Mouse (Mus musculus) frontal cortex, postnatal 25 days (tissue): Measurements from ENCODE around the gene Crnkl1.
"Not testable (repeated sequence)": the region's sequence is repeated elsewhere in the genome, so short reads cannot be mapped to it uniquely, and the experiment has no call there.

Source experiments
- DNase-seq, 2 experiments: peaks; one replicate each; pipeline ENCODE4 v3.0.0; 2022; ENCODE audit warnings: low spot score in 2 of 2

The Crnkl1 gene

DNA sequence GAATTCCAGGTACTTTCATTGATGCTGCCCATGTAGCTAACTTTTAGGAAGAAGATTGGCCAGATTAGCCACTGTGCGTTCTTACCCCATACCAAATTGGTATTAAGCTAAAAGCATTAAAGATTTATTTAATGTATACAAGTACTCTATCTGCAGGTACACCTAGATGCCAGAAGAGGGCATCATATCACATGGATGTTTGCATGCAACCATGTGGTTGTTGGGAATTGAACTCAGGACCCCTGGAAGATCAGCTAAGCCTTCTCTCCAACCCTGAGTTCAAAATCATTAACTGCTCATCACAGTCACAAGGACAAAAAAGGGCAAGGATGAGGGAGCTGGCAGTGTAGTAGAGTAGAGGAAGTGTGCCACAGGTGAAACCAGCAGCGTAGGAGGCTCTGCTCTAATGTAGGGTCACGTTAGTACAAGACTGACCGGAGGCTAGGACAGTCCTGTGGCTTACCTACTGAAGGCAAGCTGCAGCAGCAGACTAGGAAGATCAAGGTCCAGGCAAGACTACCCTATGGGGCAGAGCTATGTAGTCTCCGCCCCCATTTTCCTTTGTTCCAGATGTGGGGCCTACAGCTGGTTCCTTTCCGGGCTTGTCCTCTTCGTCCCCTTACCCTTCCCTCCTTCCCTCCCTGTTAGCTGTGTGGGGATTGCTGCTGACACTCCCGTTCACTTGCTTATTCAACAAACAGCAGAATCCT is 13.7 kb downstream of the Crnkl1 start:
- no peak for DNase-seq

DNA sequence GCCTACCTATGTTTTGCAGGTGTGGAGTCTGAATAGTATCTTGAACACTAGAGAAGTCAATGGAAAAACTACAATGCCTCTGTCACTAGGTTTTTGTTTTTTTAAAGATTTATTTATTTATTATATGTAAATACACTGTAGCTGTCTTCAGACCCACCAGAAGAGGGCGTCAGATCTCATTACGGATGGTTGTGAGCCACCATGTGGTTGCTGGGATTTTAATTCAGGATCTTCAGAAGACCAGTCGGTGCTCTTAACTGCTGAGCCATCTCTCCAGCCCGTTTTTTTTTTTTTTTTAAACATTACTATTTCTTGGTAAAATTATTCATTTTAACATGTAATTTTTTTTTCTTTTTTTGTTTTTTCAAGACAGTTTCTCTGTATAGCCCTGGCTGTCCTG is 28.9 kb downstream of the Crnkl1 start:
- not testable (repeated sequence) for DNase-seq

DNA sequence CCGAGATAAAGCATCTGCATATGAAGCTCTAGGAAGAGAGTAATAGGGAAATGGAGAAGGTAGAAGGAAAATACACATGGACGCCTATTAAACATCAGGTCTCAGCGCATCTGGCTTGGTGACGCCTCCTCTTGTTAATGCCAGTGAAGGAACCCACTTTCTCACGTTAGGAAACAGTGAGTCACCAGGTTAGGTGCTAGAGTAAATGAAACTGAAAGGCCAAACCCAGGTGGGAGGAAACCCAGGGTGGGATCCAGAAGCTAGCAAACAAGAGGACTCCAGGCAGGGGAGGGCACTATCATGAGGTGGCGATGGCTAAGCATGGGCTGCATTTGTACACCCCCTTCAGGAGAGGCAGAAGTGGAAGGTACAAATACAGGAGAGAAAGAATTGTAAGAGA is 29.7 kb downstream of the Crnkl1 start:
- no peak for DNase-seq

DNA sequence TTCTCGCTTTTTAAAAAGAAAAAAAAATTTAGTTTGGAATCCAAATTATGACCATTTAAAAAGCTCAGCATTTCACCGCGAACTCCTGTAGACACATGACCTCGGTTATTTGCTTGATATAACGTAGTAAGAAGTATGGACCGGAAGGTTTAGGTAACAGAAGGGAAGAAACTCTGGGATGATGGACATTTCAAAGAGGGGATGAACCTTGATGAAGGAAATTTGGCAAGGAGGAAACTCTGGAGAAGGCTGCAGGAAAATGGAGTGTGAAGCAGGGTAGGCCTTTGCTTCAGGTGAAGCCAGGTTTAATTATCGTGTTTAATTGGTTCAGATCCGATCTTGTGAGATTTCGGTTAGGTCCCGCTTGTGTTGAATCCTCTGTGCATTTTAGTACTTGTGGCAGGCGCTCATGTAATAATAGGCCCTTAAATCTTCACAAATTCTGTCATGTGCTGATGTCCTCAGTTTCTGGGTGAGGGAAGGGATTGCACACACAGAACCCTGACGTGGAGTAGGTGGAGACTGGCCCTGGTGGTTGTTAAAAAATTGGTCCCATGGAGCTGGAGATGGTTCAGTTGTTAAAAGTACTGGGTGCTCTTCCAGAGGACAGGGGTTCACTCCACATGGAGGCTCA is 30.7 kb downstream of the Crnkl1 start:
- no peak for DNase-seq

DNA sequence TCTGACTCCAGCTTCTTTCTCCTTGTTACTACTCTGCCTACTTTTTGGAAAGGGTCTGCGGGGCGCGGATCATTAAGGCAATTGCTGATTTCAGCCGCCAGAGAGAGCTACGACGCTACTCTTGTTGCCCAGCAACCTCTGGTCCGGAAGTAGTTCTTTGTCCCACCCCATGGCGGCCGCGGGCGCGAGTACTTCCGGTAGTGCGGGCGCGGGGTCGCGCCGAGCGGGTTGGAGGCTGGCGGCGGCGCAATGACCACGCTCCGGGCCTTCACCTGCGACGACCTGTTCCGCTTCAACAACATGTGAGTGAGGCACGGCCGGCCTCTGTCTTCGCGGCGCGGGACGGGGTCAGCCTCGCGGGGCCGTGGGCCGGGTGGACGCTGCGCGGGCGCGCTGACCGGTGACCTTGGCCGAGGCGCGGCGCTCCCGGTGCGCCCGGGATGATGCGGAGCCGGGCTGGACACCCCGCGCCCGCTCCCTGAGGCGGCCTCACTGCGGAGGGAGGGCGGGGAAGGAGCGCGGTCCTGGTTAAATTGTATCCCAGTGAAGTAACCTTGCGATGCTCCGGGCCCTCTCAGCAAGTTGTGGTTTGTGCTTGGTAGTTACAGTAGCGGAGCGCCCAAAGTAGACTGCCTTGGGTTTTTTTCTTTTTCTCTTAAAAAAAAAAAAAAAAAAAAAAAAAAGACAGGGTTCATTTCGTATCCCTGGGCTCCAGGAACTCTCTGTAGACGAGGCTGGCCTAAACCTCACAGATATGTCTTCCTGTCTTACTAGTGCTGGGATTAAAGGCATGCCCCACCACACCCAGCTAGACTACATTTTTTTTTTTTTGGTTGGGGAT is 31.5 kb downstream of the Crnkl1 start:
- DNase-seq: peak; percentile 83 to 88

DNA sequence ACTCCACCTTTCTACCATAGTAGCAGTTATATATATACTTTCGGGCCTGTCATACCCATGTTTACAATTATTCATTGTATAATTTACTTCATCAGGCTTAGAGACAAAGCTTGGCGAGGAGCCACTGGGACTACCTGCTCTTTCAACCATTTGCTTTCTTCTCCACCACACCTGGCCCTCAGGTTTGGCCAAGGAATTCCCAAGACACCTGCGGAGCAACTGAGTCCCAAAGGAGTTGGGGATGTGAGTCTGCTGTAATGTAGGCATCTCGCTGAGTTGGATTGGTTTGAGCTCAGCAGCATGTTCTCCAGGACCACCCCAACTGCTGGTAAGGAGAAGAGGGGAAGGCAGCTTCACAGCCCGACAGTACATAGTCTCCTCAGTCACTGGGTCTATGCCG is 33.0 kb downstream of the Crnkl1 start, which contains the start of gene Naa20:
Naa20 (plus strand) TSS at position 239 of the 400 bp plus-strand sequence.
- no peak for DNase-seq

DNA sequence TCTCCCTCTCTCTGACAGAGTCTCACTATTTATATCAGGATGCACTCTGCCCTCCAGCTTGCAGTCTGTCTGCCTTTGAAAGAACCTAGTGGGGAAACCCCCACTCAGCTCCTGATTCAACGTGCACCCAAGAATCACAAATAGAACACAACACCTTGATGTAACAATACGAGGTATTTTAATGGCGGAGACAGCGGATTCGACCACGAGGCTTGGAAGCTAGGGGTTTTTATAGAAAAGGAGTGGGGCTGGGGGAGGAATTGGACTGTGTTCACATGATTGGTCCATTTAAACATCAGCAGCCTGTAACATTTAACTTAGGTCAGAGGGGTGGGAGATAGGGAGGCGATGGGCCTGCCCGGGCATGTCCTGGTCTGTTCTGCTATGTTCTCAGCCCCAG is 34.5 kb downstream of the Crnkl1 start:
- DNase-seq: not testable (repeated sequence)

DNA sequence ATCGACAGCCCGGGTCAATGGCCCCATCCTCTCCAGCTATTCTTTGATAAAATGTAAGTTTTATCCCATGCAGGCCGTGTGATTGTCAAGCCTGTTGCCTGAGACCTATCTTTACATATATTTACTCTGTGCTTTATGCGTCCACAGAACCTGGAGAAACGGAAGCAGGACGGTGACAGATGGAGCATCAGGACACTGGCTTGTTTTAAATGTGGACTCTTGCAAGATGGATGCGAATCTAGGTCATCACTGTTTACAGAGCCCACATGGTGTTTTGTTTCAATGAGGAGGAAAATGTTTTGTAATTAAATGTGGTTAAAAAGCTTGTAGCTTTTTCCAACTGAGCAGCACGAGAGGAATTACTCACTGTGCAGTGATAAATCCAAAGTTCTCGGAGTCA is 36.7 kb downstream of the Crnkl1 start:
- no peak for DNase-seq

DNA sequence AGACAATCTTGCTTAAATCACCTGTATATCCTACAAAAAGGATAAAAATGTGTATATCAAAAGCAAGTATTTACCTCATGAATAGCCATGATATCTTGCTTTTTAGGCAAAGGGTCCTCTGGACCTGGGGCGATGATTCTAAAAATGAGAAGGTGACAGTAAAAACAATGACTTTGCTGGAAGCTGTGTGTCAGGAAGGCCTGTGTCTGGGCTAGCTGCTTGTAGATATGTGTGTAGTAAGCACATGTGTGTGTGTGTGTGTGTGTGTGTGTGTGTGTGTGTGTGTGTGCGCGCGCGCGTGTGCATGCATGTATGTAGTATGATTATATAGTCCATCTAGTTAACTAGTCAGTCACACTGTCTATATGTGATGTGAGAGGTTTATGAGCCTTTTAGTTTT is 41.1 kb downstream of the Crnkl1 start:
- DNase-seq: no peak

DNA sequence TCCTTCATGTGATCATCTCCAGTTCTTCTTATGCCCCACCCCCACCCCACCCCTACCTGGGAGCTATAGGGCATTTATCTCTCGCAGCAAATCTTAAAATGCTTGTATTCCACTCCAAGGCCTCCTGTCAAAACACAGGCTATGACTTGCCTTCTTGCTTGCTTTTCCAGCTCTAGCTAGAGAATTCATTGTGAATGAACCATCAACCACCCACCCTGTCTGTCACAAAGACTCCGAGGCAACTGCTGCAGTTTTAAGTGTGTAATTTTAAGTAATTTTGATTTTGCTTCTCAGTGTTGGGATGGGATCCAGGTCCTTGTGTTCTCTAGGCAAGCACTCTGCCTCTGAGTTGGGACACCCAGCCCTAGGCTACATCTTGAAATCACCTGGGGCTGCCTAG is 44.2 kb downstream of the Crnkl1 start:
- DNase-seq: no peak

DNA sequence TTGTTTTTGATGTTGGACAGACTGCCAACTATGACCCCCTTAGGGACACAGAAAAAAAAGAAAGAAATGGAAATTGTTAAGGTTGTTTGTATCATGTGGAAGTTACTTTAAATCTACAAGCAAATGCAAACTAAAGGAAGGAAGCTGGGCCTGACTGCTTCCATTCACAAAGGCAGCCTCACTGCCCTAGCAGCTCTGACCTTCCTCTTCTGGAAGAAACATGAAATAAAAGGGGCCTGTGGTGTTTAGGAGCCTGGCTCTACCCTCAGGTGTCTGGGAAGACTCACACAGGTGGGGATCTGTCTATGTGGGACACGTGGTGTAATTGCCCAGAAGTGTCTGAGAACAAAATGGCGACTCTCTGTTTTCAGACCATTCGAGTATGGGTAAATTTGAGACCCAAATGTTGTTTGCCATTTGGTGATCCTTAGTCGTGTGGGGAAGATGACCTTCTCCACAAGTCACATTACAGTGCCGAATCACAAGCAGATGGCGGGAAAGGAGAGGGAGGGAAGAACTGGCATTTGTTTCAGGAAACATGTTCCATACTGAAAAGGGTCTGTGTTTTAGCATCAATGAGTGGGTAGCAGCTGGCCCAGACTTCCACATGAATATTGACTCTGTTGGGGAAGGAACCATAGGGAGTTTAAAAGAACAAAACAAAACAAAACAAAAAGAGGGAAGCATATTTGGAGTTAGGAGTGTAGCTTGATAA is 45.9 kb downstream of the Crnkl1 start:
- no peak for DNase-seq

DNA sequence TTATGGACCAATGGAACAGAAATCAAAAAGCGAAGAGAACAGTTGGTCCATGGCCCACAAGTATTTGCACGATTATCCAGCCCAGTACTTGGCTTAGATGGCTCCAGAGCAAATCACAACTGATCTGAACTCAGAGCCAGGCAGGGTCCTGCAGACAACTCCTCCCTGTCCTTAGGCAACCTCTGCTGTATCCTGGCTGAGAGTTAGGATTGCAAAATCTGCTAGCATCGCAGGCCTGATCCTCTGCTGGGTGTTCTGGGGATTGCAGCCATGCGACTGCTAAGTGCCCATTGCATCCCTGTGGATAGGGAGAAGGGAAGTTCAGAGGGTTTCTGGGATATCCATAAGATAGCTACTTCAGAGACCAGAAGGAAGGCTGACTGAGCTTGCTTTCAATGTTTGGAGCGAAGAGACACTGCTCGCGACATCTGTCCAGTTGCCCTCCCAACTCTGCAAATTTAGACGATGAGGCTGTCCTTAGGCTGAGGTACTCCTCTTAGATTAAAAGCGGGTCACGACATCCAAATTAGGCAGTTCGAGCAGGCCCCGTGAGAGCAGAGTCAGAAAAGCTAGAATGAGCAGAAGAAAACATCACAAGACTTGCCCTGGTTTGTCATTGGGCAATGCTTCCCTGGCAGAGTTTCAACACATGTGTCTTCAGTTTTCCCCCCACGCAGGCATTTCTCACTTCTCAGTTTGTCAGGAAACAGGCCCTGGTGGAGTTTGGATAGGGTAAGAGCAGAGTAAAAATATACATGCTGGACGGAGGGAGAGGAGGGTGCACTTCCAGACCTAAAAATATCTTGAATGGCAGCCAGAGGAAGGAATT is 46.7 kb downstream of the Crnkl1 start:
- DNase-seq: peak; percentile 14 to 34

DNA sequence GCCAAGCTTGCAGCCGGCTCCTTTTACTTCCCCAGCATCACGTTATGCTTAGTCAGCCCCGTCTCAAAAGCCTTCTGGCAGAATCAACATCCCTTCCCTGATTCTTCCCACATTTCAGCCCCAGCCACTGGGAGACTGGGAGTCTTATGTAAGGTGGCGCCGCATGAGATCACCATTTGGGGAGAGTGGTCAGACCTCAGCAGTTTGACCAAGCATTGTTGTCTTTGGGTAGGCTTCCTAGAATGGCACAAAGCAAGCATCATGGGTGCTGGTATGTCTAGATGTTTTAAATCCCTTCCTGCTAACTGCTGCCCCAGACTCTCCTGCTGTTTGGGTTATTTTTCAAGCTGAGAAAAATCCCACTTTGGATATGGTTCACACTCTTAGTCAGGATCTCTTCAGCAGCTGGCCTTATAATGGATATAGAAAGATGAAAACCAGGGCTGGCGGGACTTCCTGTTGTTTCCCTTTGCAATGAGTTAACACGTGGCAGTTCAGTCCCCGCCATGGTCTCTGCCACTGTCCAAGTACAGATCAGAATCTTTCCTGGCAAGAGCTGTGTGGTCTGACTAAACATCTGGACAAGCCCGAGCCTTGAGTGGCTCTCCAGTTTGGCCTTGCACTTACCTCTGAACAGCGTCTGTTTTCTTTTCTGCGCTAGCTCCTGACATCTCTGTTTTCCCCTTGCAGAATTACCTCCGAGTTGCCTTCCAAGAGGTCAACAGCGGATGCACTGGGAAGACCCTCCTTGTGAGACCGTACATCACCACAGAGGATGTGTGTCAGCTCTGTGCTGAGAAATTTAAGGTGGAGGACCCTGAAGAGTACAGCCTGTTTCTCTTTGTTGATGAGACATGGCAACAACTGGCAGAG is 49.7 kb downstream of the Crnkl1 start:
- peak in 1 of 2 experiments; percentile 38 for DNase-seq

DNA sequence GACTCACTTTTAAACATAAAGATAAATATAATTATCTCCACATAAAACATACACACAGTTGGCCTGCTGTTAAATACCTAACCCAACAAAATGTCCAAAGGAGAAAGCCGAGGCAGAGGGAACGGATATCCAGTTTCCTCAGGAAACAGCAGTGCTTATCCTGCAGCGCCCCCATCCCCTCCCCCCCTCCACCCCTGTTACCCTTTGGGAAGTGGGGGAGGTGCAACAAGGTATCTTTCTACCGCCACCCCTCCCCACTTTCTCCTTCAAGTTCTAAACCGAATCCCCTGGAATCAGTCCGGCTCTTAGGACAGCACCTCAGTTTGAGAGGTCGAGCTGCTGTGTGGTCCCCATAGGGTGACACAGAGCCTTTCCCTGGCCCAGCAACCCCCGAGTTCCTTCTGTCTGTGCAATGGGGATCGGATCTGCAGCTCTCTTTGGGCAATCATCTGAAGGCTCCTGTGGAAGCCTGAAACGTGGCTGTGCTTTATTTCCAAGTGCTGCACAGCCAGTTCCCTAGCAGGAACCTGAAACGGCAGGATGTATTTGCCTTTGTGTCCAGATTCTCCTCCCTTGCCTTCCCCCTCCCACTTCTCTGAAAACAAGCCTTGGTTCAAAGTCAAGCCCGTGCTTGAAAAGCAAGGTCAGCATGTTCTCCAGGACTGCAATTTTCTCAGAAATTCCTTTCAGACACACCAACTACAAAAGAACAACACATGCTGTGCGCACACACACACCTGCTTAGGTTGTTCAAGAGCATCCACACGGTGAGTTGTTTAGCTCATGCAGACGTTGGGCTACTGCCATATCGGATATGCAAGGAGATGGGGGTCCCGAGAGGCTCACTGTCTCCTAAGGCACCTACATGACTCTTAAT is 50.5 kb downstream of the Crnkl1 start:
- DNase-seq: no peak

DNA sequence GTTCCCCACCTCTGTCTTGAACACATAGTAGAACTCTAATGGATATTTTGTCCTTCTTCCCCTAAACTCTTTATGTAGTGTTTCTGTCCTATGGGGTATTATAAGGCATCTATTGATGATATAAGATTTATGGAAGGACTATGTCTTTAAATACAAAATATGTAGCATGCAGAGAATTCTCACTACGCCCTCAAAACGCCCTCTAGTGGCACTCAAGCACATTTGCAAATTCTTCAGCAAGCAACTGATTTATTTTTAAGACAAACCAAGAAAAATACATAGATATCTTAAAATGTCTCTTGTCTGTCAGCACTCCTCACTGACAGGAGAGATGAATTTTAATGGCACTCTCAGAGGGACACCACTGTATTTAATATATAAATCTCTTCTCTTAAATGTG is 52.4 kb downstream of the Crnkl1 start:
- DNase-seq: no peak

DNA sequence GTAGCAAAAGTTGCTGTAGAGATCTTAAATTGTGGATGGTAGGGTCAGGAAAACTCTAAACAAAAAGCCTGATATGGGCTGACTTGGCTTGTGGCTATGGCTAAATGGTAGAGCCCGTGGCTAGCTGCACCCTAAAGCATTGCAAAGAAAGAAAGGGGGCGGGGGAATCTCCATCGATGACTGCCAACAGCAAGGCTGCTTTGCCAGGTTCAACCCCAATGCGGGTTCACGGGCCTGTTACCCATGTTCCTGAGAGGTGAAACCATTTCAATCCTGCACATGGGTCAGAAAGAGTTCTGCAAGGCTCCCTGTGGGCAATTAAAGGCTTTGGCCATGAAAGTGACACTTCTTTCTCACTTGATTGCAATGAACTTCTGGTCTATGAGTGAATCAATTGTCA is 52.9 kb downstream of the Crnkl1 start:
- DNase-seq: no peak

DNA sequence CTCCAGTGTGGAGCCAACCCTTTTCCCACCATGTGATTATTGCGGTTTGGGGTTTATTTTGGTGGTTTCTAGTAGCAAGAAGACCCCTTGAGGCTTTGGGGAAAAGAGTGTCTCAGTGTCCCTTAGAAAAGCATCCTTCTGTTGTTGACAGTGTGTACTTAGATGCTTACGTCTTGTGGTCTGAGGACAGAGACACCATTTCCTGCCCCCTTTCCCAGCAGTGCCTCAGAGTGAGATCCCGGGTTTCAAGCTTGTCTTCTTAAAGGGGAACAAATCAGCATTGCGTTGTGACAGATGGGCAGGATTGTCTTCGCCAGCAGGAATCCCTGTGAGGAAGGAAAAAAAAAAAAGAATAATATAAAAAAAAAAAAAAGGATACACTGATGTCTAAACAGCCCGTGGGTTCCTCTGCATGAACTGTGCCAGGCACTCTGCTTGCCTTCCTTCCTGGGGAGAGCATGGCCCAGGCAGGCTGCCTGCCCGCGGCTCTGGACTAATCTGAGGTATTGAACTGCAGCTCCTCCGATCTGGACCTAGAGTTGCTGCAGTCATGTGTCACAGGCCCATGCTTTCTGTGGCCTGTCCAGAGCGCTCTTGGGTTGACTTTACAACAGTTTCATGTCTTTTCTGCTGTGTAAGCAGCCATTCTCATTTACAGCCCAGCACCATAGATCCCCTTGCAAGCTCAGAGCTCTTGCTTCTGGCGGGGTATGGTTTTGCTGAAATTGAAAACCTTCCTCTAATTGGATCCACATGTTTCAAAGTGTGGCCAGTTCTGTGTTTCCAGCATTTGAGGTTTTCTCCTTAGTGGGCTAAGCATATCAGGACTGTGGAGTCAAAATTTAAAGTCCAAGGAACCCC is 53.7 kb downstream of the Crnkl1 start:
- no peak for DNase-seq

DNA sequence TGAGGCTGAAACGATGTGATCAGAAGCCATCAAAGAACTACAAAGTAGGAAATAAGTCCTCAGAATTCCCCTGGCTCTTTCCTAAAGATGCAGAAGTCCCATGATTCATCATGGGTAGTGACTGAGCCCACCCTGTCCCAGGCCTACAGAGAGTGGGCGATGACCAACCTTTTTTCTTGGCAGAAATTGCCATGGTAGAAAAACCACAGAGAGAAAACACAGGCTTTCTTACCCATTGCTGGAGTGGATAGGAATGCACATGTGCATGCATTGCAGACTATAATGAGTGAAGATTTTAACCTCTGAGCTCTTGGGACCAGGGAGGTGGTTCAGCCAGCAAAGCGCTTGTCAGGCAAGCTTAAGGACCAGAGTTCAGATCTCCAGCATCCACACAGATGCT is 57.6 kb downstream of the Crnkl1 start:
- no peak for DNase-seq
